Mouse (Mus musculus): ENCODE measurements around the gene Rnaseh2a. TPM values are rescaled to one million over a fixed set of nuclear protein-coding genes. Genes with fewer than 3 reads are reported as not detected.

Rnaseh2a gene
- polyA plus RNA-seq, 1 experiment = 1,424 TPM

GRCm38 (mm10) chr8:84936041-84936961, 33.3 kb downstream of the Rnaseh2a start:
- Histone ChIP-seq H3K27me3 (ENCODE audit: control insufficient read depth, insufficient read depth, low read length) (no peaks in the 10 kb centered on the region), H3K36me3 (ENCODE audit: control insufficient read depth, insufficient read depth, low read length) (no peaks in the 10 kb centered on the region), H3K4me3 (ENCODE audit: control insufficient read depth, low read depth, low read length) (no peak overlapping the region), H3K4me1 (ENCODE audit: control insufficient read depth, insufficient read depth, low read length) (peaks cover 18% of the 10 kb centered on the region), H3K27ac (ENCODE audit: control insufficient read depth, insufficient read depth, low read depth, low read length) (no peak overlapping the region)
- TF ChIP-seq POLR2A (IDR thresholded peaks at IDR 0.05; ENCODE audit: control insufficient read depth, low read depth, low read length) (no peak), CTCF (IDR thresholded peaks at IDR 0.05; ENCODE audit: control insufficient read depth, insufficient read depth, insufficient replicate concordance, low read depth, low read length) (no peak)

GRCm38 (mm10) chr8:84935489-84935888, 34.1 kb downstream of the Rnaseh2a start:
- Histone ChIP-seq H3K27me3 (ENCODE audit: control insufficient read depth, insufficient read depth, low read length) (no peaks in the 10 kb centered on the region), H3K4me1 (ENCODE audit: control insufficient read depth, insufficient read depth, low read length) (peaks cover 18% of the 10 kb centered on the region), H3K27ac (ENCODE audit: control insufficient read depth, insufficient read depth, low read depth, low read length) (no peak overlapping the region), H3K36me3 (ENCODE audit: control insufficient read depth, insufficient read depth, low read length) (no peaks in the 10 kb centered on the region), H3K4me3 (ENCODE audit: control insufficient read depth, low read depth, low read length) (no peak overlapping the region)
- no peak for TF ChIP-seq CTCF (IDR thresholded peaks at IDR 0.05; ENCODE audit: control insufficient read depth, insufficient read depth, insufficient replicate concordance, low read depth, low read length)
- no peak for TF ChIP-seq POLR2A (IDR thresholded peaks at IDR 0.05; ENCODE audit: control insufficient read depth, low read depth, low read length)

GRCm38 (mm10) chr8:84934860-84935259, 34.7 kb downstream of the Rnaseh2a start:
- Histone ChIP-seq H3K36me3 (ENCODE audit: control insufficient read depth, insufficient read depth, low read length) (no peaks in the 10 kb centered on the region), H3K27me3 (ENCODE audit: control insufficient read depth, insufficient read depth, low read length) (no peaks in the 10 kb centered on the region), H3K27ac (ENCODE audit: control insufficient read depth, insufficient read depth, low read depth, low read length) (no peak overlapping the region), H3K4me1 (ENCODE audit: control insufficient read depth, insufficient read depth, low read length) (peaks cover 18% of the 10 kb centered on the region), H3K4me3 (ENCODE audit: control insufficient read depth, low read depth, low read length) (no peak overlapping the region)
- TF ChIP-seq POLR2A (IDR thresholded peaks at IDR 0.05; ENCODE audit: control insufficient read depth, low read depth, low read length) (no peak), CTCF (IDR thresholded peaks at IDR 0.05; ENCODE audit: control insufficient read depth, insufficient read depth, insufficient replicate concordance, low read depth, low read length) (no peak)

- TF ChIP-seq CTCF (IDR thresholded peaks at IDR 0.05; ENCODE audit: control insufficient read depth, insufficient read depth, insufficient replicate concordance, low read depth, low read length) (no peak), POLR2A (IDR thresholded peaks at IDR 0.05; ENCODE audit: control insufficient read depth, low read depth, low read length) (no peak)
- H3K27ac ChIP-seq (ENCODE audit: control insufficient read depth, insufficient read depth, low read depth, low read length) = no peak overlapping the region
- no peak overlapping the region for H3K4me3 ChIP-seq (ENCODE audit: control insufficient read depth, low read depth, low read length)
- peaks cover 21% of the 10 kb centered on the region for H3K4me1 ChIP-seq (ENCODE audit: control insufficient read depth, insufficient read depth, low read length)
- no peaks in the 10 kb centered on the region for H3K36me3 ChIP-seq (ENCODE audit: control insufficient read depth, insufficient read depth, low read length)
- no peaks in the 10 kb centered on the region for H3K27me3 ChIP-seq (ENCODE audit: control insufficient read depth, insufficient read depth, low read length)
Observed at GRCm38 (mm10) chr8:84933767-84934559, 35.6 kb downstream of the Rnaseh2a start.

- Histone ChIP-seq H3K27ac (ENCODE audit: control insufficient read depth, insufficient read depth, low read depth, low read length) (no peak overlapping the region), H3K36me3 (ENCODE audit: control insufficient read depth, insufficient read depth, low read length) (no peaks in the 10 kb centered on the region), H3K4me1 (ENCODE audit: control insufficient read depth, insufficient read depth, low read length) (peaks cover 17% of the 10 kb centered on the region), H3K27me3 (ENCODE audit: control insufficient read depth, insufficient read depth, low read length) (no peaks in the 10 kb centered on the region), H3K4me3 (ENCODE audit: control insufficient read depth, low read depth, low read length) (no peak overlapping the region)
- TF ChIP-seq POLR2A (IDR thresholded peaks at IDR 0.05; ENCODE audit: control insufficient read depth, low read depth, low read length) (no peak), CTCF (IDR thresholded peaks at IDR 0.05; ENCODE audit: control insufficient read depth, insufficient read depth, insufficient replicate concordance, low read depth, low read length) (no peak)
Observed at GRCm38 (mm10) chr8:84930582-84930981, 39.0 kb downstream of the Rnaseh2a start.

GRCm38 (mm10) chr8:84928456-84929306, 40.9 kb downstream of the Rnaseh2a start:
- Histone ChIP-seq H3K27ac (ENCODE audit: control insufficient read depth, insufficient read depth, low read depth, low read length) (no peak overlapping the region), H3K36me3 (ENCODE audit: control insufficient read depth, insufficient read depth, low read length) (no peaks in the 10 kb centered on the region), H3K4me3 (ENCODE audit: control insufficient read depth, low read depth, low read length) (peak overlapping the region; percentile 58), H3K4me1 (ENCODE audit: control insufficient read depth, insufficient read depth, low read length) (peaks cover 7% of the 10 kb centered on the region), H3K27me3 (ENCODE audit: control insufficient read depth, insufficient read depth, low read length) (no peaks in the 10 kb centered on the region)
- TF ChIP-seq CTCF (IDR thresholded peaks at IDR 0.05; ENCODE audit: control insufficient read depth, insufficient read depth, insufficient replicate concordance, low read depth, low read length) = peak; percentile 80; the same call in 1 of the 2 replicates
- no peak for TF ChIP-seq POLR2A (IDR thresholded peaks at IDR 0.05; ENCODE audit: control insufficient read depth, low read depth, low read length)
